Mouse (Mus musculus): ENCODE results near the gene Crat. TPM values are rescaled to one million over a fixed set of nuclear protein-coding genes. Genes with fewer than 3 reads are reported as not detected.
A peak's percentile ranks its signal among the peaks of the same experiment; 100 is the strongest.

The Crat gene
- polyA plus RNA-seq, 1 experiment from 2014 or later = 26.1 TPM

DNA sequence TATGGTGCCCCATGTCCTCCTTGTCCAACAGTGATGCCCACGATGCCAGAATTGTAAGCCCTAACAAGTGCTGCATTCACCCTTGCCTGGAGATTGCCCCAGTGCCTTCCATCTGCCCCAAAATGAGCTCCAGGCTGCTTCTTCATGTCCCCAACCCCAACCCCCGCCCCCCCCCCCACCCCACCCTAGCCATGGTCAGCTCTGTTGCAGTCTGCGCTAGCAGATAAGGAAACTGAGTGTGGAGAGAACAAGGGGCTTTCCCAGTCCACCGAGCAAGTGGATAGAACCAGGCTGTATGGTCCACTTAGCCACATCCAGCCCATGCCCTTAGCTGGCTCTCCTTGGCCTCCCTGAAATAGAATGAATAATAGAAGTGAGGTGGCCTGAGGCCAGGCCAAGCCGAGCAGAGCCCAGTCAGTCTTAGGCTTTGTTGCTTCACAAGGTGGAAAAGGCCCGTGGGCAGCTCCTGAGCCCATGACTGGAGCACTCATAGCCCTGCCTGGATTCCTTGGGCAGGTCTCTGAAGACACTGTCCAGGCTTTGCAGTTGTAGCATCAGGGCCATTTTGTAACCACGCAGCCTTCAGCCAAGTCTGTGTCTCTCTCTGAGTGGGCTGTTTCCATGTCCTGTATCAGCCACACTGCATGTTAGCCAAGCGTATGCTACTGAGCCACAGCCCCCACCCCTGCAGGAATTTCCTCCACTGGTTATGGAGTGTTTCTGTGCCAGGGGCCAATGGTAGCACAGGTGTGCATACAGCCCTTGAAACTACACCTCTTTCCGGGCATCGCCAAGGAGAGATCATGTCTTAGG, 34.8 kb downstream of the Crat start:
- H3K4me2 ChIP-seq = peak overlapping the region; percentile 38
- H3K27ac ChIP-seq (ENCODE audit: low read depth, low read length) = peak overlapping the region; percentile 73
- H3K4me3 ChIP-seq (ENCODE audit: low read depth, low read length) = no peak overlapping the region
- H3K27me3 ChIP-seq (replicated peaks; ENCODE audit: control insufficient read depth, insufficient read depth, low read length) = no peaks in the 10 kb centered on the region
- H3K36me3 ChIP-seq (ENCODE audit: control insufficient read depth, insufficient read depth, low read length) = peaks cover 41% of the 10 kb centered on the region
- 79% methylated on average over 10 of the region's 10 CpGs for WGBS
- peaks cover 20% of the 10 kb centered on the region for H3K4me1 ChIP-seq (replicated peaks; ENCODE audit: control insufficient read depth, insufficient read depth, low read length)
- DNase-seq (ENCODE audit: low spot score) = no peak
- no peaks in the 10 kb centered on the region for H3K9me3 ChIP-seq (ENCODE audit: control insufficient read depth, low read length)
- peak; percentile 67 for ATAC-seq (replicated peaks; ENCODE audit: low FRiP score)
- peak overlapping the region; percentile 27; the same call in 1 of the 2 replicates for H3K9ac ChIP-seq (ENCODE audit: low read depth, low read length)

DNA sequence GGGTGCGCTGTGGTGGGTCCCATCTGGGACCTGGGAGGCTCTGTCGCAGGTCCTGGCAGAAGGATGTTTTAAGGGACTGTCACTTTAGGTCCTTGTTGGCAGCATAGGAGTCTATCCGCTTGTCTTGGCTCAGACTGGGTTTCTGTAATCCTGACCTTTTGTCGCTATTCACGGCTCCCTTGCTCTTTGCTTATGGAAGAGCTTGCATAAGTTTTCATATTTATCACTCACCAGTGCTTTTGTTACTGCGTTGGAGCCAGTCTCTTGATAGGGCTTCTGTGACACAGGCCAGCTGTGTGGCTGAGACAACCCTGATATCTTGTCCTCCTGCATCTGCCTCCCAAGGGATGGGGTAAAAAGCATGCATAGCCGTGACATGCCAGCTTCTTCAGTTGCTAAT, 36.3 kb downstream of the Crat start:
- WGBS = 77% methylated on average over 7 of the region's 7 CpGs

DNA sequence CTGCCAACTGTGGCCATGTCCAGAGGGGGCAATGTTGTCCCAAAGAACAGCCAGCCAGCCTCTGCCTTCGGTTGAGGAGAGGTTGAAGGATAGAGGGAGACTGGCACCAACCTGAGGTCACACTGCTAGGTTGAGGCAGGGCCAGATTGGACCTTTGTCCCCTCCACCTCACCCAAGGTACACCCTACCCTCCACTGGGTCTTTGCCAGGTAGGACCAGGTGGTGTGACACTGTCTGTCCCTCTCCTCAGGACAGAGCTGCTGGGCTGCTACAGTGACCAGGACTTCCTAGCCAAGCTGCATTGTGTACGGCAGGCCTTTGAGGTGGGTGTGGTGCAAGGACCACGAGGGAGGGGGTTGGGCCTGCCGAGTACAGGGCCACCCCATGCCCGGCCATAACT, 37.9 kb downstream of the Crat start:
- ATAC-seq (replicated peaks; ENCODE audit: low FRiP score) (no peak), DNase-seq (ENCODE audit: low spot score) (no peak)
- Histone ChIP-seq H3K4me3 (ENCODE audit: low read depth, low read length) (no peak overlapping the region), H3K9ac (ENCODE audit: low read depth, low read length) (no peak overlapping the region), H3K4me1 (replicated peaks; ENCODE audit: control insufficient read depth, insufficient read depth, low read length) (peaks cover 20% of the 10 kb centered on the region), H3K4me2 (no peak overlapping the region), H3K36me3 (ENCODE audit: control insufficient read depth, insufficient read depth, low read length) (peaks cover 37% of the 10 kb centered on the region), H3K27ac (ENCODE audit: low read depth, low read length) (no peak overlapping the region), H3K9me3 (ENCODE audit: control insufficient read depth, low read length) (no peaks in the 10 kb centered on the region), H3K27me3 (replicated peaks; ENCODE audit: control insufficient read depth, insufficient read depth, low read length) (no peaks in the 10 kb centered on the region)
- WGBS = 81% methylated on average over 5 of the region's 5 CpGs

More for the DNA sequence above, 36.3 kb downstream of the Crat start:
- H3K27ac ChIP-seq (ENCODE audit: low read depth, low read length) = peak overlapping the region; percentile 51; the same call in 1 of the 2 replicates
- H3K4me2 ChIP-seq = no peak overlapping the region
- H3K9me3 ChIP-seq (ENCODE audit: control insufficient read depth, low read length) = no peaks in the 10 kb centered on the region
- peaks cover 35% of the 10 kb centered on the region for H3K36me3 ChIP-seq (ENCODE audit: control insufficient read depth, insufficient read depth, low read length)
- H3K4me1 ChIP-seq (replicated peaks; ENCODE audit: control insufficient read depth, insufficient read depth, low read length) = peaks cover 20% of the 10 kb centered on the region
- ATAC-seq (replicated peaks; ENCODE audit: low FRiP score) = peak; percentile 70
- H3K27me3 ChIP-seq (replicated peaks; ENCODE audit: control insufficient read depth, insufficient read depth, low read length) = no peaks in the 10 kb centered on the region
- no peak for DNase-seq (ENCODE audit: low spot score)
- no peak overlapping the region for H3K9ac ChIP-seq (ENCODE audit: low read depth, low read length)
- H3K4me3 ChIP-seq (ENCODE audit: low read depth, low read length) = no peak overlapping the region

DNA sequence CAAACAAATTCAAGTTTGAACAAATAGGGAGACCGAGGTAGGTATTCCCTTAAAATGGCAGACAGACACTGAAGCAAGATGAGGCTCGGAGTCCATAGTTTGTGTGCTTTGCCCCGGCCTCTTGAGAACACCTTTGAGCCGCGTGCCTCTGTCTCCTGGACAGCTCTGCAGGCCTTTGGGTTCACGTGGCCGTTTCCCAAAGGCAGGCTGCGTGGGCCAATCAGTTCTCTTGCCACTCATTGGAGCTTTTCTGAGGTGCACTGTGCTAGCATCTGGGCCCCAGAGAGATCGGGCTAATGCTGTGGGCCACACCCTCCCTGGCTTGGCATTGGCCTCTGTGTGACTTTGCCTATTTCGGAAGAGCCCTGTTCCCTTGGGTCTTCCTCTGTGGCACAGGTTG, 39.7 kb downstream of the Crat start:
- Histone ChIP-seq H3K9ac (ENCODE audit: low read depth, low read length) (no peak overlapping the region; the same call in 1 of the 2 replicates), H3K27ac (ENCODE audit: low read depth, low read length) (no peak overlapping the region), H3K4me2 (no peak overlapping the region), H3K9me3 (ENCODE audit: control insufficient read depth, low read length) (no peaks in the 10 kb centered on the region), H3K4me3 (ENCODE audit: low read depth, low read length) (no peak overlapping the region), H3K36me3 (ENCODE audit: control insufficient read depth, insufficient read depth, low read length) (peaks cover 46% of the 10 kb centered on the region), H3K27me3 (replicated peaks; ENCODE audit: control insufficient read depth, insufficient read depth, low read length) (no peaks in the 10 kb centered on the region), H3K4me1 (replicated peaks; ENCODE audit: control insufficient read depth, insufficient read depth, low read length) (peaks cover 12% of the 10 kb centered on the region)
- no peak for DNase-seq (ENCODE audit: low spot score)
- WGBS = 96% methylated on average over 10 of the region's 10 CpGs
- no peak for ATAC-seq (replicated peaks; ENCODE audit: low FRiP score)

DNA sequence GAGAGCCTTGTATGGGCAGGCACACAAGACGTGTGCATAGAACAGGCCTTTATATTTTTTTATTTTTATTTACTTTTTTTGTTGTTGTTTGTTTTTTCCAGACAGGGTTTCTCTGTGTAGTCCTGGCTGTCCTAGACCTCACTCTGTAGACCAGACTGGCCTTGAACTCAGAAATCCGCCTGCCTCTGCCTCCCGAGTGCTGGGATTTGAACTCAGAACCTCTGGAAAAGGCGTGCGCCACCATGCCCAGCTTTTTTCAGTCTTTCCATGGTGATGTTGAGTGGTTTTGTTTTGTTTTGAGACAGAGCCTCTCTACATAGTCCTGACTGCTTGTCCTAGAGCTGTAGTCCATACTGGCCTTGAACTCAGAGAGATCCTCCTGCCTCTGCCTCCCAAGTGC, 42.9 kb downstream of the Crat start:
- H3K4me1 ChIP-seq (replicated peaks; ENCODE audit: control insufficient read depth, insufficient read depth, low read length) = no peaks in the 10 kb centered on the region
- ATAC-seq (replicated peaks; ENCODE audit: low FRiP score) (no peak), DNase-seq (ENCODE audit: low spot score) (no peak)
- no peak overlapping the region for H3K4me2 ChIP-seq
- no peak overlapping the region for H3K9ac ChIP-seq (ENCODE audit: low read depth, low read length)
- H3K4me3 ChIP-seq (ENCODE audit: low read depth, low read length) = no peak overlapping the region
- H3K27ac ChIP-seq (ENCODE audit: low read depth, low read length) = no peak overlapping the region
- H3K9me3 ChIP-seq (ENCODE audit: control insufficient read depth, low read length) = no peaks in the 10 kb centered on the region
- H3K27me3 ChIP-seq (replicated peaks; ENCODE audit: control insufficient read depth, insufficient read depth, low read length) = no peaks in the 10 kb centered on the region
- peaks cover 58% of the 10 kb centered on the region for H3K36me3 ChIP-seq (ENCODE audit: control insufficient read depth, insufficient read depth, low read length)
- WGBS = 90% methylated on average over 5 of the region's 5 CpGs

DNA sequence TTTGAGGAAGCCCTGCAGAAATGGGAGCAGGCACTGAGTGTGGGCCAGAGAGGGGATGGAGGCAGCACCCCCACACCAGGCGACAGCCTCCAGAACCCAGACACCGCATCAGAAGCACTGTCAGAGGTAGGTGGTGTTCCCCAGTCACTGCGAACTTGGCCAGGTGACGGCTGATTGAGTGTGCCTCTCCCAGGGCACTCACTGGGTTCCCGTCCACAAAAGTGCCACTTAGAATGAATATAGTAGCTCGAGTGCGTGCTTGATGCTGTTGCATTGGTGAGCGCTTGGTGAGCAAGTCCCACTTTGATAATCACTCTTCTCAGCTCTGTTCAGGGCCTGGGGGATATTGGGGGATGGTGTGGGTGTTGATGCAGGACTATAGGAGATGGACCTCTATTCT, 44.1 kb downstream of the Crat start:
- H3K4me3 ChIP-seq (ENCODE audit: low read depth, low read length) = no peak overlapping the region
- no peaks in the 10 kb centered on the region for H3K27me3 ChIP-seq (replicated peaks; ENCODE audit: control insufficient read depth, insufficient read depth, low read length)
- H3K4me1 ChIP-seq (replicated peaks; ENCODE audit: control insufficient read depth, insufficient read depth, low read length) = no peaks in the 10 kb centered on the region
- DNase-seq (ENCODE audit: low spot score) (no peak), ATAC-seq (replicated peaks; ENCODE audit: low FRiP score) (no peak)
- WGBS = 94% methylated on average over 8 of the region's 8 CpGs
- no peak overlapping the region for H3K9ac ChIP-seq (ENCODE audit: low read depth, low read length)
- H3K36me3 ChIP-seq (ENCODE audit: control insufficient read depth, insufficient read depth, low read length) = peaks cover 59% of the 10 kb centered on the region
- H3K4me2 ChIP-seq = no peak overlapping the region
- H3K27ac ChIP-seq (ENCODE audit: low read depth, low read length) = no peak overlapping the region
- no peaks in the 10 kb centered on the region for H3K9me3 ChIP-seq (ENCODE audit: control insufficient read depth, low read length)

DNA sequence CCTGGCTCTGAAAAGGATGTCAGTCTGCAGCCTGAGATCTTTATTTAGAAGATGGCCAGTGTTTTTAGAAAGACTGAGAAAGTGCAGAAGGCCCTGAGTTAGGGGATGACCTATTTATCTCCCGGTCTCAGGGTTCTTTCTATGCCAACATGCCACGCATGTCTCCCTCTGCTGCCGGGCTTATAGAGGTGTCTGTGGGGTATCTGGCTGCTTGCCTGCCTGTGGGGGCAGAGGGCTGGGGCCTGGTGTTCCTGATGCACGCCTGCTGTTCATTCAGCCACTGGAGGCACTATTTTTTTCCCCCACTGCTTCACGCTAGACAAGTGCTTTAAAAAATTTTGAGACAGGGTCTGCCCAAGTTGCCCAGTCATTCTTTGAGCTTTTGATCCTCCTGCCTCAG, 49.4 kb downstream of the Crat start:
- Histone ChIP-seq H3K4me3 (ENCODE audit: low read depth, low read length) (no peak overlapping the region), H3K4me2 (no peak overlapping the region; the same call in 1 of the 2 replicates), H3K36me3 (ENCODE audit: control insufficient read depth, insufficient read depth, low read length) (peaks cover 32% of the 10 kb centered on the region), H3K4me1 (replicated peaks; ENCODE audit: control insufficient read depth, insufficient read depth, low read length) (peaks cover 15% of the 10 kb centered on the region), H3K9ac (ENCODE audit: low read depth, low read length) (no peak overlapping the region), H3K27ac (ENCODE audit: low read depth, low read length) (no peak overlapping the region), H3K27me3 (replicated peaks; ENCODE audit: control insufficient read depth, insufficient read depth, low read length) (no peaks in the 10 kb centered on the region), H3K9me3 (ENCODE audit: control insufficient read depth, low read length) (peaks cover 2% of the 10 kb centered on the region; the same call in 1 of the 2 replicates)
- 70% methylated on average over 5 of the region's 5 CpGs for WGBS
- no peak for DNase-seq (ENCODE audit: low spot score)
- no peak for ATAC-seq (replicated peaks; ENCODE audit: low FRiP score)

DNA sequence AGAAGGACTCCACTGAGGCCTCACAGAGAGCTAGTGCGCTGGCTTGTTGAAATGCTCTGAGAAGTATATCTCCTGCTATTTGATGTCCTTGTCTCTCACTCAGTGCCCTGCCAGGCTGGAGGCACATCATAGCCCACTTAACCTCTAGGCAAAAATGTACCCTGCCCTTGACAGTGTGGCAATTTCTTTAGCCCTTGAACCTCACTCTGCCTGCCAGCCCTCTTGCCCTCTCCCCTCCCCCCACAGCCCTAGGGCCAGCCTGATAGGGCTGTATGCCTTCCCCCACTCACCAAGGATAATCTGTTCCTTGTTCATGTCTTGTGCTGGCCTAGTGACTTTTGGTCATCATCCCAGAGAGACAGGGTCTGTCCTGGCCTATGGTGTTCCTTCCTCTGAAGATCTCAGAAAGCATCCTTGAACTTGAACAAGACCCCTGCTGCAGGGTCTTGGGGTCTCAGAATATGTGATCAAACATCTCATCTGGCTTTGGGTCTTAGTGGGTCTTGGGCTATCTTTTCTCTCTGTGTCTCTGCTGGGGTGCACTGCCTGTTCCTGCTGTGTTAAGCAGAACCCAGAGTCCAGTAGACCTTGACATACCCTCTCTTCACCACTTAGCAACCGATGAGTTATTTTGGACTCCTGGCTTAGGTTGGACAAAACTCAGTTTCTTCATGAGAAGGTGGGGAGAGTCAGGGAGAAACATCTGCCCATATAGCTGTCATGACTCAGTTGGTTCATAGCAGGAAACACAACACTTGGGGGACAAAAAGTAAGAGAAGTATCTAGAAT, 50.1 kb downstream of the Crat start:
- Histone ChIP-seq H3K4me1 (replicated peaks; ENCODE audit: control insufficient read depth, insufficient read depth, low read length) (peaks cover 15% of the 10 kb centered on the region), H3K4me2 (peak overlapping the region; percentile 86), H3K9ac (ENCODE audit: low read depth, low read length) (peak overlapping the region; percentile 73), H3K36me3 (ENCODE audit: control insufficient read depth, insufficient read depth, low read length) (peaks cover 28% of the 10 kb centered on the region), H3K27me3 (replicated peaks; ENCODE audit: control insufficient read depth, insufficient read depth, low read length) (no peaks in the 10 kb centered on the region), H3K9me3 (ENCODE audit: control insufficient read depth, low read length) (peaks cover 2% of the 10 kb centered on the region; the same call in 1 of the 2 replicates), H3K4me3 (ENCODE audit: low read depth, low read length) (peak overlapping the region; percentile 80), H3K27ac (ENCODE audit: low read depth, low read length) (peak overlapping the region; percentile 36; the same call in 1 of the 2 replicates)
- ATAC-seq (replicated peaks; ENCODE audit: low FRiP score) = no peak
- DNase-seq (ENCODE audit: low spot score) = no peak
- WGBS = 94% methylated on average over 2 of the region's 2 CpGs

All from liver, embryonic 11.5 days (tissue).